Mouse (Mus musculus) liver, postnatal 0 days (tissue): ENCODE measurements at regions not wholly inside any gene's neighbourhood (a gene's known extent, or its start where the extent isn't known, plus 50 kb on each side); places are given as distances from the start of the nearest gene placed in this dataset.

Experiments
- ATAC-seq: fragments of 200-750 bp; cut with Nextera tagmentation; 2 replicates; pipeline ENCODE4 v1.8.0; 2017; ENCODE audit warnings: mild to moderate bottlenecking, moderate library complexity
- DNase-seq: peaks from one replicate; pipeline ENCODE4 v3.0.0-alpha.2; 2016
- H3K27ac ChIP-seq: fragments of 300-500 bp; sonication (generic); 2 replicates; pipeline ENCODE4 v1.5.1; 2014; ENCODE audit warnings: antibody characterized with exemption, moderate library complexity, mild to moderate bottlenecking, low read depth
- H3K27me3 ChIP-seq: fragments of 300-500 bp; sonication (generic); 2 replicates; pipeline ENCODE4 v1.6.1; 2014; ENCODE audit warnings: low read length, control low read depth, mixed read lengths; ENCODE audit not compliant: insufficient read depth
- H3K36me3 ChIP-seq: fragments of 300-500 bp; sonication (generic); replicated peaks from 2 replicates; pipeline ENCODE4 v1.6.1; 2014; ENCODE audit warnings: mild to moderate bottlenecking, control low read depth, low read length, moderate library complexity, mixed read lengths; ENCODE audit not compliant: insufficient read depth
- H3K4me1 ChIP-seq: fragments of 300-500 bp; sonication (generic); 2 replicates; pipeline ENCODE4 v1.6.1; 2014; ENCODE audit warnings: antibody characterized with exemption, mild to moderate bottlenecking, control low read depth; ENCODE audit not compliant: insufficient read depth
- H3K4me2 ChIP-seq: fragments of 300-500 bp; sonication (generic); 2 replicates; pipeline ENCODE4 v1.6.1; 2014; ENCODE audit warnings: low read depth, mild to moderate bottlenecking, low read length, moderate library complexity, mixed read lengths
- H3K4me3 ChIP-seq: fragments of 300-500 bp; sonication (generic); 2 replicates; pipeline ENCODE4 v1.5.1; 2014; ENCODE audit warnings: low read depth, low read length
- H3K9ac ChIP-seq: fragments of 300-500 bp; sonication (generic); replicated peaks from 2 replicates; pipeline ENCODE4 v1.6.1; 2014; ENCODE audit warnings: mild to moderate bottlenecking, moderate library complexity
- H3K9me3 ChIP-seq: fragments of 300-500 bp; sonication (generic); 2 replicates; pipeline ENCODE4 v1.6.1; 2016; ENCODE audit warnings: mild to moderate bottlenecking, control low read depth, low read length, mixed read lengths
- CTCF ChIP-seq: sonication (generic); IDR thresholded peaks from 2 replicates; pipeline ENCODE4 v1.5.1; 2016; ENCODE audit warnings: antibody characterized with exemption, low read depth
- EP300 ChIP-seq: IDR thresholded peaks from 2 replicates; pipeline ENCODE4 v1.6.1; 2016; ENCODE audit warnings: antibody characterized with exemption, low read depth, mild to moderate bottlenecking
- WGBS: fragments of 180-500 bp; shearing (Covaris S2); extraction: QIAGEN DNeasy Blood & Tissue Kit; methylation state at CpG from one replicate; pipeline ENCODE4 v1.1.7; 2014; ENCODE audit not compliant: insufficient replicate concordance; 5-methylcytosine and 5-hydroxymethylcytosine counted together

DNA sequence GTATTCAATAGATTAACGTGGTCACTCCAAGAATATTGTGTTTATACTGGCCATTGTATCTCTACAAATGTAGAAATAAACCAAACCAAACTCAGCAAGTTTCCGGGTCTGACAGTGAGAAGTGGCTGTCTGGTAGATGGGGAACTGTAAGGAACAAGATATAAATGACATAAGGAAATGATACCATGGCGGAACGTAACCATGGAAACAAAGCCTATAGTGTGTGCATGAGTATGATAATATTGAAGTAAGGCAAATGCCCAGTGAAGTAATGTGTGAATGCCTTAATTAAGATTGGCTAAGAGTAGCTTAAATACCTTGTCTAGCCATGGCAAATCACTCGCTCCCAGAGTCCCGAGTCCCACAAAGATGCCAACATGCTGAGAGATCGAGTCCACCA is 342.6 kb upstream of the Ercc4 start:
- H3K4me3 ChIP-seq: no peak overlapping the region
- no peak for DNase-seq
- H3K9ac ChIP-seq: no peak overlapping the region
- no peaks in the 10 kb centered on the region for H3K9me3 ChIP-seq
- H3K4me1 ChIP-seq: no peaks in the 10 kb centered on the region
- no peak overlapping the region for H3K27ac ChIP-seq
- TF ChIP-seq EP300 (no peak), CTCF (no peak)
- ATAC-seq: no peak
- H3K36me3 ChIP-seq: no peaks in the 10 kb centered on the region
- 83% methylated on average over 7 of the region's 7 CpGs for WGBS
- no peak overlapping the region for H3K4me2 ChIP-seq
- no peaks in the 10 kb centered on the region for H3K27me3 ChIP-seq

DNA sequence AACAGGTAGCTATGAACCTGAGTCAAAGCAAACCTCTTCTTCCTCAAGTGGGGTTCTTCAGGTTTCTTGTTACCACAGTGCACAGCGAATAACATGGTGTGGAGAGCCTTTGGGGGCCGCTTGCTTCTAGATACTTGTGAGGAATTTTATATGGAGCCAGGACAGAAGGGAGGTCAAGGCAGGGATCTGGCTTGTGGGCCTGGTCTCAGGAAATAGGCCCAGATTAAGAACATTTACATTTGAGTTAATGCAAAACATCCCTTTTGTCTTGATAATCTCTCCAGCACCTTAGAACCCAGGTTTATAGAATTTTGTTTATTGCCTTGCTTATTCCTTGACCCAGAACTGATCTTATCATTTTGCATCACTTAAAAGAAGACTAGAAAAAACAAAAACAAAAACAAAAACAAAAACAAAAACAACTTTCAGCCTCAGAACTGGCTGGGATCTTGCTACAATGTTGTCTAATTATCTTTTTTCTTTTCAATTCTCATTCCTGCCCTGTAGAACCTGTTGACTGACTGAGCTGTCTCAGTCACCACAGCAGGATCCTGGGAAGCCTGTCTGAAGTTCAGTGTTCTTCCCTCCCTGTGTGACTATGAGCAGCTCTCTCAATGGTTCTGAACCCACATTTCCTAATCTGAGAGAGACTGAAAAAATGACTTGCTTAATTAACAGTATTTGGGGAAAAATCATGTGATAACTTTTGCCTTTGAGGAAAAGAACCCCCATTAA is 341.2 kb upstream of the Ercc4 start:
- ATAC-seq (no peak), DNase-seq (no peak)
- Histone ChIP-seq H3K9ac (no peak overlapping the region), H3K9me3 (no peaks in the 10 kb centered on the region), H3K27ac (no peak overlapping the region), H3K4me1 (no peaks in the 10 kb centered on the region), H3K4me3 (no peak overlapping the region), H3K36me3 (no peaks in the 10 kb centered on the region), H3K4me2 (no peak overlapping the region), H3K27me3 (no peaks in the 10 kb centered on the region)
- no peak for TF ChIP-seq CTCF
- TF ChIP-seq EP300: no peak
- 65% methylated on average over 2 of the region's 2 CpGs for WGBS

DNA sequence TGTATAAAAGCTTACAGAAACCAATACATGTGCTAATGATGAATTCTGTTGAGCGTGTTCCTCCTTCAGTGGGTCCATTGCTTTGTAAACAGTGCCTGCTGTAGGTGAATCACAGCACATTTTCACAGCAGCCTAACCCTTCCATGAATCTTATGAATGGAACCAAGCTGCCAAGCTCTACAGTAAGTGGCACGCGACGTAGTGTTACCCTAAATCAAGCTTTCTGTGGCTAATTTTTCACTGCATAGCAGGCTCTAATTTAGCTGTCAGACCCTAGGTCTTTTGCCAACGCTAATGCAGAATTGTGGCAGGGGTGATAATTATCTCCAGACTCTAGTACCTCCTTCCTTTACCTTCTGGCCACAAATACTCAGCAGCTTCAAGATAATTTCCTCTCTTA is 339.0 kb upstream of the Ercc4 start:
- H3K9ac ChIP-seq: no peak overlapping the region
- DNase-seq (no peak), ATAC-seq (no peak)
- TF ChIP-seq EP300 (no peak), CTCF (no peak)
- H3K9me3 ChIP-seq: no peaks in the 10 kb centered on the region
- no peak overlapping the region for H3K4me3 ChIP-seq
- no peaks in the 10 kb centered on the region for H3K27me3 ChIP-seq
- H3K4me2 ChIP-seq: no peak overlapping the region
- H3K27ac ChIP-seq: no peak overlapping the region
- 70% methylated on average over 5 of the region's 5 CpGs for WGBS
- H3K36me3 ChIP-seq: no peaks in the 10 kb centered on the region
- H3K4me1 ChIP-seq: no peaks in the 10 kb centered on the region

DNA sequence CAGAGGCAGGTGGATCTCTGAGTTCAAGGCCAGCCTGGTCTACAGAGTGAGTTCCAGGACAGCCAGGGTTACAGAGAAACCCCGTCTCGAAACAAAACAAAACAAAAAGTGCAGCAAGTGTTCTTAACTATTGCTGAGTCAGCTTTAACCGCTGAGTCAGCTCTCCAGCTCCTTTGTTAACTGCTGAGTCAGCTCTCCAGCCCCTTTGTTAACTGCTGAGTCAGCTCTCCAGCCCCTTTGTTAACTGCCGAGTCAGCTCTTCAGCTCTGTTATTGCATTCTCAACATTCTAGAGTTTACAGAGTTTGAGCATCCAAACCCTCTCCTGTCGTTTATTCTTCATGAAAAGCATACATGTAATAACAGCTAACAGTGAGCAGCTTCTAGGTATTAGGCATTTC is 336.9 kb upstream of the Ercc4 start:
- no peaks in the 10 kb centered on the region for H3K36me3 ChIP-seq
- ATAC-seq (no peak), DNase-seq (no peak)
- no peak overlapping the region for H3K9ac ChIP-seq
- H3K4me1 ChIP-seq: no peaks in the 10 kb centered on the region
- no peak overlapping the region for H3K27ac ChIP-seq
- H3K4me2 ChIP-seq: no peak overlapping the region
- no peak overlapping the region for H3K4me3 ChIP-seq
- TF ChIP-seq CTCF: no peak
- no peaks in the 10 kb centered on the region for H3K9me3 ChIP-seq
- WGBS: 66% methylated on average over 5 of the region's 5 CpGs
- H3K27me3 ChIP-seq: no peaks in the 10 kb centered on the region

DNA sequence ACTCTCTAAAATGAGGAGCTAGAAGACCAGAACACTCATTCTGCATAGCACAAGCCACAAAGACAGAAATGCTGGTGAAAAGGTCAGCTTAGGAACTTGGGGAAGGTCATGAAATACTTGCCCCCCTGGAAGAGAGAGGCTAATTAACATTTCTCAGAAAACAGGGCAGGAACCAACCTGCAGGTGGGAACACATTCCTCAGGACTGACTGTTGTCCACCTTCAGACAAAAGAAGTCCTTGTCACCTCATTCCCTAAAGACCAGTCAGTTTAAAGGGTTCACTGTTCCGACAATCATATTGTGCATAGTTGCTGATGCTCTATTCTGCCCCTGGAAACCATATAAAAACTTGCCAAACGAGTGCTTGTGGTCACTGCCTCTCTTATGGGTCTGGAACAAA is 333.6 kb upstream of the Ercc4 start:
- Histone ChIP-seq H3K4me2 (no peak overlapping the region), H3K27me3 (no peaks in the 10 kb centered on the region), H3K4me1 (no peaks in the 10 kb centered on the region), H3K9me3 (no peaks in the 10 kb centered on the region; the same call in 1 of the 2 replicates), H3K36me3 (no peaks in the 10 kb centered on the region), H3K9ac (no peak overlapping the region), H3K4me3 (no peak overlapping the region), H3K27ac (no peak overlapping the region)
- DNase-seq: no peak
- 56% methylated on average over 2 of the region's 2 CpGs for WGBS
- TF ChIP-seq CTCF (no peak), EP300 (no peak)
- no peak for ATAC-seq

DNA sequence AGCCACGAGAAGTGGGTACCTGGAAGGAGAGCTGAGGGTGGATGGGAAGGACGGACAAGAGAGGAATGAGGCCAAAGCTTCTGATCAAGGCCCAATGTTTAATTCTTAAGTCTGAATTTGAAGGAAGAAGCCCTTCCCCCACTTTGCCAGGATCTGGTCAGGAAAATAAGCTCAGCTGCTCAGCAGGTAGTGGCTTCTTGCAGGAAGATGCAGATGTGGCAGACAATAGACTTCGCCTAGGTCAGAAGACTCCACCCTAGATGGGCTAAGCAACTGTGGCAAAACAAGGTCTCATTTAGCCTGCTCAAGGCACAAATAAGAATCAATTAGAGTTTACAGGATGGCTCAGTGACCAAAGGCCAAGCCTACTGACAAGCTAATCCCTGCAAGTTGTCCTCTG is 330.4 kb upstream of the Ercc4 start:
- no peaks in the 10 kb centered on the region for H3K4me1 ChIP-seq
- H3K4me3 ChIP-seq: no peak overlapping the region
- no peaks in the 10 kb centered on the region for H3K36me3 ChIP-seq
- H3K4me2 ChIP-seq: no peak overlapping the region
- no peak overlapping the region for H3K9ac ChIP-seq
- H3K27ac ChIP-seq: no peak overlapping the region
- 78% methylated on average over 3 of the region's 3 CpGs for WGBS
- H3K27me3 ChIP-seq: no peaks in the 10 kb centered on the region
- TF ChIP-seq EP300: no peak
- TF ChIP-seq CTCF: no peak
- DNase-seq (no peak), ATAC-seq (no peak)
- H3K9me3 ChIP-seq: no peaks in the 10 kb centered on the region; the same call in 1 of the 2 replicates
